Mouse (Mus musculus) stomach, postnatal 0 days (tissue): Measurements from ENCODE around the gene C130050O18Rik.

Source experiments
- CTCF ChIP-seq: IDR thresholded peaks from 2 replicates; pipeline ENCODE4 v1.5.1; 2016; ENCODE audit warnings: antibody characterized with exemption, low read depth, mild to moderate bottlenecking, moderate library complexity
- EP300 ChIP-seq: optimal IDR thresholded peaks from 2 replicates; pipeline ENCODE3; 2016; ENCODE audit warnings: antibody characterized with exemption

DNA sequence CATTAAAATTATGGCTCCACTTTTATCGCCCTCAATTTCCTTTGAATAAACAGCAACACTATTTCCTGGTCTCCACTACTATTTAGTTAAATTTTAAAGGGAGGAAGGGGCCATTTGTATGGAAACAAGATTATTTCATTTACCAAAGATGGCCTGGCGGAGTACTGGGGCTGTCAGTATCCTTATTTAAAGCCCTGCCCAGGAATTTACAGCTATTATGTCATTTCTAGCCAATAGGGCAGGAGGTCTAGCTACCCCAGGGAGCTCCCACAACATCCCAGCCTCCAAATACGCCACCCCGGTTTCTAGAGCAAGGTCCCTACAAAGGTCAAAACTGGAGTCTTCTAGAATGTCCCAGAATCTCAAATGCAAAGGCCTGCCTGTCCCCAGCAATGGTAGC lies 8.5 kb downstream of the C130050O18Rik start:
- no peak for TF ChIP-seq CTCF
- TF ChIP-seq EP300: no peak
